Mouse (Mus musculus) brain, adult 2 months (tissue): Measurements from ENCODE around the gene Teddm1a.
"Not testable (repeated sequence)": the region's sequence is repeated elsewhere in the genome, so short reads cannot be mapped to it uniquely, and the experiment has no call there.

Experiments used
- DNase-seq: peaks from one replicate; pipeline ENCODE4 v3.0.0; 2011; ENCODE audit warnings: low read depth, low spot score

Gene Teddm1a

DNA sequence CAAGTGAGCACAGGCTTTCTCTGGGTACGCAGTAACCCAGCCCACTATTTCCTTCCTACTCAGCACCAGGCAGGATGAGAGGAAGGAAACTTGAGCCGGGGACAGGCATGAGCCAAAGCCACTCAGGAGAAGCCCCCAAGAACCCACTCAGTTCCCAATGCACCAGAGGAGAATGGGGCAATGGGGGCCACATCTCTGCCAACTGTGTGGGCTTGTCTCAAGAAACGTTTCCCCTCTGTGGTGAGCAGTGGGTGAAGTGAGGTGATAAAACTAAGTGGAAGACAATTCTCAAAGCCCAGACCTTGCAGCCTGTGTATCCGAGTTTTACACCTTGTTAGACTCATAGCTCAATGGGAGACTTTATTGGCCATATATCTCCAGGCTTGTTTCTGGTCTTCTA, at the start of gene Teddm1a:
Teddm1a (plus strand) TSS at position 301 of the 400 bp plus-strand sequence.
- no peak for DNase-seq

GRCm38 (mm10) chr1:153842121-153842740, 49.3 kb upstream of the Teddm1a start:
- peak; percentile 24 for DNase-seq

DNA sequence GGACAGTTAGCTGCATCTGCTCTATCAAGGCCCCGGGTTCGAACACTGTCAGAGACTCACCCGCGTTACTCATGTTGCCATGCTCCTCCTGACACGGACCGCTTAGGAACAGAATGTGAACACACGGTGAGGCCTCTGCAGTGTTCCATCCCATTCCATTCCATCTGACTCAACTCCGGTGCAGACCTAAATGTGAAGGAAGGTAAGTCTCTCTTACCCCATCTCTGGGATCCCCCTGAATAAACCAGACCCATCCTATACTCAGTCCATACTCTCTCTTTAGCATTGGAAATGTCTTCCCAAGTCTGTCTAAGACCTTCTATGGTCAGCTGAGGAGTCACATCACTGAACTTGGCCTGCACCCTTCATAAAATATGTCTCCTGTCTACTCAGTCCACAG, 47.5 kb upstream of the Teddm1a start, which contains the start of gene Rgsl1:
Rgsl1 (minus strand) TSS at position 101 of the 400 bp plus-strand sequence.
- no peak for DNase-seq

DNA sequence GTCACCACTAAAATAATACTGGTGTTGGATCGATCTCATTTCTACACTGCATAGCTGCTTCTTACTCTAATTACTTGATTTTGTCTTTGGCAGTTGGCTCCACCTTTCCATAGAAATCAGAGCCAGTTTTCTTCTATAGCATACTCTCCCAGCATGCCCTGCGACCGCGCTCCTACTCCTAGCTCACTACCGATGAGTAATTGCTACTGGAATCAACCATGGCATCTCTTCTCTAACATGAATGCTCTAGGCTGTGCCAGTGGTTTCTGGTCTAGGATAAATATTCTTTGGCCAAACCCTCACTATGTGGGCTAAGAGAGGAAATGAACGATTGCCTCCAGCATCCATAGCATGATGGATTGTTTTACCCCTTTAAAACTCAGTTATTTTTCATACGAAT, 45.1 kb upstream of the Teddm1a start:
- peak; percentile 19 for DNase-seq

DNA sequence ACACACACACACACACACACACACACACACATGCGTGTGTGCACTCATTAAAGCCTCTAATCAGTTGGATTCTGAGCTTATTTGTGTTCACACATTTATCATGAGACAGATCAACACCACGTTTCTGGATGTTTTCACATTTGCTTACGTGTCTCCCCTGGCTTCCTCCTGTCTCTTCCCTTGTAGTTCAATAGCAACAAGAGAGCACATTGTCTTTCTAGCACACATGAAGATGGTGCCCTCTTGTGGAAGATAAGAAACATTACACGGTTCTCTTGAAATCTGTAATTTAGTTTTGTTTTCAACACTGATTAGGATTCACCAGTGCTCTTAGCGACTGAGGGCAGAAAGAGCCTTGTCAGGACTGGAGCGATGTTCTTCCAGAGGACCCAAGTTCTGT, 44.7 kb upstream of the Teddm1a start:
- peak; percentile 60 for DNase-seq

GRCm38 (mm10) chr1:153852696-153853095, 38.8 kb upstream of the Teddm1a start:
- not testable (repeated sequence) for DNase-seq

GRCm38 (mm10) chr1:153855946-153856345, 35.6 kb upstream of the Teddm1a start:
- DNase-seq = no peak

DNA sequence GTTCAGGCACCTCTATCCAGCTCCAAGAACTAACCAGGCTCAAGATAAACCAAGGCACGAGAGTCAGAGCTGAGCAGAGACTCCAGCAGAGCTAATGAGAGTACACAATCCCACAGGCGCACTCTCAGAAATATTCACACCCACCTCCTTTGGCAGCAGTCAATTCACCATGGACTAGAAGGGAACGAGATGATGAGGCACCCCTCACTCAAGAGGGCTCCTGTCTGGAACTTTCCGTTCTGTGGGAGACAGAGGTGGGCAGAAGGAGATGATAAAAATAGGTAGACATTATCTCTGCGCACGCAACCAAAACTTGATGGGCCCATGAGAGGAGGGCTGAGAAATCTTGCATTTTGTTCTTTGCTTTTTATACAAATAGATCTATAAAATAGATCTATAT, 17.5 kb upstream of the Teddm1a start, which contains the start of gene Teddm1b:
Teddm1b (plus strand) TSS at position 301 of the 400 bp plus-strand sequence.
- DNase-seq = peak; percentile 55

DNA sequence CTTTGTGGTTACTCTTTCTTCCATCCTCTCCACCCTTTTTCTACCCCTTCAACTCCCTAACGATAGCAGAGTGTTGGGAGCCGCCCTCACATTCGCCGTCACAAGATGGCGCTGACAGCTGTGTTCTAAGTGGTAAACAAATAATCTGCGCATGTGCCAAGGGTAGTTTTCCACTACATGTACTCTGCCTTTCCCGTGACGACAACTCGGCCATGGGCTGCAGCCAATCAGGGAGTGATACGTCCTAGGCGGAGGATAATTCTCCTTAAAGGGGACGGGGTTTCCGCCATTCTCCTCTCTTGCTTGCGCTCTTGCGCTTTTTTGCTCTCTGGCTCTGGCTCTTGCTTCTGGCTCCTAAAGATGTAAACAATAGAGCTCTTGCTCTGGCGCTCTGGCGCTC, 11.2 kb upstream of the Teddm1a start:
- DNase-seq = not testable (repeated sequence)

DNA sequence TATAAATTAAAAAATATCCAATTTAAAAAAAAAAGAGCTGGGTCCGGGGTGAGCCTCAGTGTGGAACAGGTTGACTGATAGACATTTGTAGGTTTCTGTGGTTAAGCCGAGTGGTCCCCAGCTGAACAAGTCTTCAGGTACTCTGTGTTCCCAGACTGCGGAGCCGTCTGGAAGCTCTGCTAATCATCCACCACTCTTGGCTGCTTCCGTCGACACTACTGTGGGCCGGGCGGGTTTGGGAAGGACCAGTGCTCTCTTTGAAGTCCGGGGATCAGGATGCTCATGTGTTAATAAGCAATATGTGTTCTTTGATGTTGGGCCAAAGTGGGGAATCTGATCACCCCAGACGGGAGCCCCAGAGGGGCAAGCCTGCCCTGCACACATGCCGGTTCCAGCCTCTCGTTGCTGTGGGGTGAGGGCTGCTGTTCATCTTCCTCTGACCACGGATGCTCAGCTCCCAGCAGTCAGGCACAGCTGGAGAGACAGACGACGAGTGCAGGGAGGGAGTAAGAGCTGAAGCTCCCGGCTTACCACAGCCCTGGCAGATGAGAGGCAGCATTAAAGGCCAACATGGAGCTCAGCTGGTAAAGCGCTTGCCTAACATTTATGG, 5.4 kb upstream of the Teddm1a start:
- no peak for DNase-seq

DNA sequence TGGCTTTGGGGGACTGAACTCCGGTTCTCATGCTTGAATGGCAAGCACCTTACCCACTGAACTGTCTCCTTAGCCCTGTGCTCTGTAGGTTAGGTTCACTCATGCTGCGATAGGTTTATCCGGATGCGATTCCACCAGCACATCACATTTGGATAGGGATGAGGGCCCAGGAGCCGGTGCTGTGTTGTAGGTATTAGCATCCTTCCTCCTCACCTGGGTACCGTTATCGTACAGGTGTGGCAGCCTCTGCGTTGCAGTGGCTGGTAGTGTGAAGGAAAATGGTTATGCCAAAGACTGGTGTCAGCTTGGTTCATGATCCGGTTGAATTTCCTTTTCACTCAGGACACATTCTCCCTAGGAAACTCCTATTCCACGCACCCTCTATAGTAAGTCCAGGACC, 1.4 kb upstream of the Teddm1a start:
- DNase-seq = no peak

GRCm38 (mm10) chr1:153893746-153894145, 2.2 kb downstream of the Teddm1a start:
- DNase-seq = no peak

- DNase-seq = no peak
Measured at GRCm38 (mm10) chr1:153894201-153894893, 2.8 kb downstream of the Teddm1a start.

DNA sequence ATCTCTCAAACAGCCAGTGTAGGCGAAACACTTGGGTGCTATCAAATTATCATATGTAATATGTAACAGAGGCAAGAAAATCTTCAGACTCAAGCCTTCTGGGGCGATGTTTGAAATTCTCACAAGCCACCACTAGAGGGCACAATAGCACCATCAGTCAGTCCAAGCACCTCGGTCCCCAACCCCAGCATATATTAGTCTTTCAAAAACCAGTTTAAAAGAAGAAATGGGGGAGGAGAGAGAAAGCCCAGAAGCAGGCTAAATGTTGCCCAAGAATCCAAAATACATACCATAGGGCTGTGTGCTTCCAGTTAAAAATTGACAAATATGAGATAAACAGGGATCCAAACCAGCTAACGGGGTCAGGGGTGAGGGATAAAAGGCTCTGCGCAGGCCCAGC, 3.4 kb downstream of the Teddm1a start:
- DNase-seq = peak; percentile 92

- no peak for DNase-seq
Measured at GRCm38 (mm10) chr1:153897196-153897595, 5.7 kb downstream of the Teddm1a start.

DNA sequence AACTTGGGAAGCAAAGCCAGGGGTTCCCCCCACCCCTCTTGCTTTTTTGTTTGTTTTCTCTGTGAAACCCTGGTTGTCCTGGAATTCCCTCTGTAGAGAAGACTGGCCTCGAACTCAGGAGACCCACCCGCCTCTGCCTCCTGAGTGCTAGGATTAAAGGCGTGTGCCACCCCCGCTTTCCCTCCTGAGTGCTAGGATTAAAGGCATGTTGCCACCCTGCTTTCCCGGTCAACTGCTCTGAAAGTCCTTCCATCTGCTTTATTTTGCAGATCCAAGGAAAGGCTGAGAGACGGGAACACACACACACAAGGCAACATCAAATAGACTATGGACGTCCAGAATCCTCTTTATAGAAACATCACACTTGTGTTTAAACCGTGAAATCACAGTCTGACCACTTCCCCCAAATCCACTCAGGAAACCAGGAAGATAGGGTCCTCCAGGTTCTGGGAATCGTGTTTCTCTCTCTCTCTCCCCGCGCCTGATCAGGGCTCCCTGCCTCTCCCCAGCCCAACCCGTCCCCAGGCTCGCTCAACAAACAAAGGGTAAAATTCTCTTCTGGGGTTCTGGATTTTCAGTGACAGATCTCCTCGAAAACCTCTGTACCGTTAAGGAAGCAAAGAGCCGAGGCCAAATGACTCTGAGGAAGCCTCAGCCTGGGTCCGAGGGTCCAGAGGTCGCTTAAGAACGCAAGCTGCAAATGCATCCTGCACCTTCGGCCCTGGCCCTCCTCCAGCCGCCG, 7.6 kb downstream of the Teddm1a start:
- peak; percentile 68 for DNase-seq

- DNase-seq = peak; percentile 98
Measured at GRCm38 (mm10) chr1:153899731-153900380, 8.3 kb downstream of the Teddm1a start, which contains the start of the genes Glul and Teddm2. TSS of gene Glul (plus strand) at chr1:153899944. TSS of gene Teddm2 (minus strand) at chr1:153900228.

- peak; percentile 46 for DNase-seq
Measured at GRCm38 (mm10) chr1:153900381-153900780, 8.8 kb downstream of the Teddm1a start.

- DNase-seq = peak; percentile 53
Measured at GRCm38 (mm10) chr1:153900860-153901730, 9.6 kb downstream of the Teddm1a start.

- DNase-seq = no peak
Measured at GRCm38 (mm10) chr1:153903006-153903405, 11.5 kb downstream of the Teddm1a start.
